ENCODE assay signal across 12 mouse cellular contexts in the genomic region with DNA sequence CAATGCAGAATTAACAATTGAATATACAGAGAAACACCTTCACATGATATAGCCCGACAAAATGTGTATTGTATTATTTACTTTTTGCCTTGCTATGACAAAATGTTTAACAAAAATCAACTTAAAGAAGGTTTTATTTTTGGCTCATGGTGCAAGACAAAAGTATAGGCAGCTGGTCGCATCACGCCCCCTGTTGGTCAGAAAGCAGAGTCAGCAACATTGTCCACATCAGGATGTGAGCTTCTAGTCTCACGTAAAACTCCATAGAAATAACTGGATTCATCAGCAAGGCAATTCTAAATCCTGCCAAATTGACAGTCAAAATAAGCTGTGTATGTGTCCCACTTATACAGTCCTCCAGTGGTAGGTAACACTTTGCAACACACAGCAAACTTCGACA. TPM values are rescaled to one million over a fixed set of nuclear protein-coding genes. Genes with fewer than 3 reads are reported as not detected.
A peak's percentile ranks its signal among the peaks of the same experiment; 100 is the strongest.
DNase-seq lines count a peak whose midpoint lies in the region; ATAC-seq and TF ChIP-seq lines count a peak whose summit lies in the region.
"Had no signal": no experiment of that assay in that cellular context is flagged by ENCODE, and none has a peak within 500 bp of the region (broad histone marks: within the 10 kb centered on the region; RNA-seq: fewer than 3 reads in every experiment).

No protein-coding gene starts in this region.

- no peaks in the 10 kb centered on the region for H3K9me3 ChIP-seq in intestine, postnatal 0 days (ENCODE audit: control insufficient read depth)
- no peaks in the 10 kb centered on the region for H3K9me3 ChIP-seq in intestine, embryonic 15.5 days
- no peaks in the 10 kb centered on the region for H3K9me3 ChIP-seq in MEL (replicated peaks; ENCODE audit: insufficient read depth, low read length)
- H3K9me3 ChIP-seq: forebrain, embryonic 13.5 days; hindbrain, embryonic 10.5 days; lung, embryonic 15.5 days had no signal

- TF ChIP-seq POLR2A in MEL (IDR thresholded peaks at IDR 0.05; ENCODE audit: control insufficient read depth in 1 of 2, insufficient read depth in 1 of 2, low read depth in 1 of 2, low read length in 2 of 2, poor library complexity in 1 of 2), result no peak
- TF ChIP-seq POLR2A in small intestine, adult 2 months (IDR thresholded peaks at IDR 0.05; ENCODE audit: low read depth, low read length), result no peak

- H3K27ac ChIP-seq in intestine, postnatal 0 days (ENCODE audit: low read depth, low read length), result no peak overlapping the region
- H3K27ac ChIP-seq in intestine, embryonic 15.5 days, result no peak overlapping the region
- H3K27ac ChIP-seq in MEL (ENCODE audit: control insufficient read depth, low read depth, low read length), result no peak overlapping the region
- H3K27ac ChIP-seq in small intestine, adult 2 months (ENCODE audit: insufficient read depth, low read depth, low read length), result no peak overlapping the region
- H3K27ac ChIP-seq: forebrain, embryonic 13.5 days; hindbrain, embryonic 10.5 days; lung, embryonic 15.5 days had no signal

- intact Hi-C loops in left cerebral cortex, postnatal 4 days (cut with DNase I), result no loop called here

- H3K4me3 ChIP-seq in intestine, postnatal 0 days (ENCODE audit: low read depth, low read length), result no peak overlapping the region
- no peak overlapping the region for H3K4me3 ChIP-seq in intestine, embryonic 15.5 days (replicated peaks)
- H3K4me3 ChIP-seq in MEL (ENCODE audit: control insufficient read depth in 1 of 2, insufficient read depth in 1 of 2, low read depth in 2 of 2, low read length in 2 of 2), result no peak overlapping the region
- H3K4me3 ChIP-seq in small intestine, adult 2 months (ENCODE audit: low read depth, low read length), result no peak overlapping the region
- H3K4me3 ChIP-seq: forebrain, embryonic 13.5 days; hindbrain, embryonic 10.5 days; lung, embryonic 15.5 days had no signal

- peak; percentile 20 for DNase-seq in retina, postnatal 1 day
- DNase-seq in retina, embryonic 14.5 days (ENCODE audit: low spot score), result no peak
- peak; percentile 61 for DNase-seq in MEL (ENCODE audit: low read depth, low spot score)
- no peak for DNase-seq in left cerebral cortex, postnatal 4 days
- no peak for DNase-seq in frontal cortex, postnatal 36 days (ENCODE audit: low spot score in 2 of 2)
- DNase-seq: heart, adult 11 months had no signal

- peak; percentile 74 for TF ChIP-seq RAD21 in MEL (IDR thresholded peaks at IDR 0.05; ENCODE audit: low read depth, low read length)

- no peaks in the 10 kb centered on the region for H3K36me3 ChIP-seq in intestine, postnatal 0 days (ENCODE audit: control insufficient read depth, insufficient read depth)
- H3K36me3 ChIP-seq in intestine, embryonic 15.5 days, result no peaks in the 10 kb centered on the region
- H3K36me3 ChIP-seq in MEL (ENCODE audit: control insufficient read depth in 1 of 2, insufficient read depth in 2 of 2, low read length in 2 of 2), result no peaks in the 10 kb centered on the region
- no peaks in the 10 kb centered on the region for H3K36me3 ChIP-seq in small intestine, adult 2 months (ENCODE audit: control insufficient read depth, insufficient read depth, low read length)
- H3K36me3 ChIP-seq: hindbrain, embryonic 10.5 days; lung, embryonic 15.5 days had no signal

- H3K27me3 ChIP-seq in intestine, postnatal 0 days (replicated peaks; ENCODE audit: control insufficient read depth, insufficient read depth, low read length), result no peaks in the 10 kb centered on the region
- H3K27me3 ChIP-seq in intestine, embryonic 15.5 days (replicated peaks), result no peaks in the 10 kb centered on the region; the same call in 1 of the 2 replicates
- no peaks in the 10 kb centered on the region; a peak in 1 of 4 replicates for H3K27me3 ChIP-seq in MEL (ENCODE audit: control insufficient read depth in 1 of 2, insufficient read depth in 2 of 2, low read length in 2 of 2)
- H3K27me3 ChIP-seq in small intestine, adult 2 months (ENCODE audit: control insufficient read depth, insufficient read depth, low read length), result no peaks in the 10 kb centered on the region
- H3K27me3 ChIP-seq: forebrain, embryonic 13.5 days; lung, embryonic 15.5 days had no signal

- ATAC-seq in intestine, postnatal 0 days, result no peak
- no peak for ATAC-seq in intestine, embryonic 15.5 days
- ATAC-seq: forebrain, embryonic 13.5 days had no signal

- TF ChIP-seq EP300 in MEL (IDR thresholded peaks at IDR 0.05; ENCODE audit: low read depth in 1 of 2, low read length in 2 of 2), result no peak

- WGBS in intestine, postnatal 0 days, result 53% methylated on average over 5 of the region's 5 CpGs
- 53% methylated on average over 5 of the region's 5 CpGs for WGBS in intestine, embryonic 15.5 days
- 54% methylated on average over 5 of the region's 5 CpGs for WGBS in small intestine, adult 2 months

- no peak overlapping the region for H3K4me2 ChIP-seq in intestine, postnatal 0 days (replicated peaks; ENCODE audit: low read depth)
- no peak overlapping the region for H3K4me2 ChIP-seq in intestine, embryonic 15.5 days (replicated peaks)
- H3K4me2 ChIP-seq: forebrain, embryonic 13.5 days; lung, embryonic 15.5 days had no signal

- H3K79me2 ChIP-seq in MEL (ENCODE audit: control insufficient read depth, insufficient read depth, low read length, poor library complexity), result no peaks in the 10 kb centered on the region

- no peak overlapping the region for H3K9ac ChIP-seq in intestine, postnatal 0 days (ENCODE audit: low read depth, low read length)
- no peak overlapping the region for H3K9ac ChIP-seq in intestine, embryonic 15.5 days
- H3K9ac ChIP-seq in MEL (ENCODE audit: control insufficient read depth, low read depth, low read length, poor library complexity, severe bottlenecking), result no peak overlapping the region
- H3K9ac ChIP-seq: forebrain, embryonic 13.5 days; lung, embryonic 15.5 days had no signal

- H3K4me1 ChIP-seq in intestine, postnatal 0 days (replicated peaks; ENCODE audit: control insufficient read depth, insufficient read depth, low read length), result no peaks in the 10 kb centered on the region
- H3K4me1 ChIP-seq in intestine, embryonic 15.5 days (replicated peaks), result no peaks in the 10 kb centered on the region
- H3K4me1 ChIP-seq in MEL (ENCODE audit: control insufficient read depth in 1 of 2, insufficient read depth in 2 of 2, low read length in 2 of 2), result 0 out of 4 replicates have a peak, but pooled peaks cover 0 to 5% of the 10 kb centered on the region in 2 experiments
- no peaks in the 10 kb centered on the region for H3K4me1 ChIP-seq in small intestine, adult 2 months (ENCODE audit: control insufficient read depth, insufficient read depth, insufficient read length, low read length)
- H3K4me1 ChIP-seq: forebrain, embryonic 13.5 days had no signal

- TF ChIP-seq CTCF in intestine, postnatal 0 days (IDR thresholded peaks at IDR 0.05; ENCODE audit: low read depth), result peak; percentile 68
- peak; percentile 82 to 89 (median 86) for TF ChIP-seq CTCF in MEL (IDR thresholded peaks at IDR 0.05 in 2 of 3, conservative IDR thresholded peaks at IDR 0.05 in 1 of 3; ENCODE audit: control insufficient read depth in 1 of 3, insufficient read depth in 1 of 3, low read depth in 2 of 3, low read length in 3 of 3, poor library complexity in 1 of 3, severe bottlenecking in 1 of 3)
- TF ChIP-seq CTCF in small intestine, adult 2 months (IDR thresholded peaks at IDR 0.05; ENCODE audit: extremely low read depth, insufficient read length, insufficient replicate concordance, low read depth, low read length), result peak; percentile 28; the same call in 1 of the 2 replicates

TF ChIP-seq in MEL, 35 proteins besides CTCF, POLR2A, EP300 and RAD21:
- TF ChIP-seq ZC3H11A (IDR thresholded peaks at IDR 0.05; ENCODE audit: low read depth, low read length) (peak; percentile 61; the same call in 1 of the 2 replicates), MAFK (IDR thresholded peaks at IDR 0.05; ENCODE audit: borderline replicate concordance, low read depth, low read length) (0 out of 2 replicates have a peak, but pooled peaks have one; percentile 34), SMC3 (IDR thresholded peaks at IDR 0.05; ENCODE audit: low read depth, low read length) (peak; percentile 91), KAT2A (conservative IDR thresholded peaks at IDR 0.05; ENCODE audit: low read depth, low read length) (no peak)

RNA-seq across cellular contexts. Expression of a gene that starts 57.7 kb away (rescaled TPM):
- polyA plus RNA-seq in intestine, postnatal 0 days (2015; fragmentation: Nextera tagmentation; extraction: Ambion mirVana), result 0.42 and 0.52 TPM in 2 replicates
- 0.77 and 0.80 TPM in 2 replicates for polyA plus RNA-seq in intestine, embryonic 15.5 days (2015; fragmentation: Nextera tagmentation; extraction: Ambion mirVana)
- total RNA-seq in MEL (2012; rRNA removed), result 37.3 and 40.5 TPM in 2 replicates
- 10 to 100 TPM in 1 of 2 experiments, not detected in 1; 58.6 TPM for polyA plus RNA-seq in MEL (2012; ENCODE audit: insufficient read depth in 1 of 2, insufficient read length in 2 of 2, low read depth in 1 of 2, low replicate concordance in 2 of 2, missing spikeins in 1 of 2)
- 0.15 and 0.16 TPM in 2 replicates for polyA plus RNA-seq in small intestine, adult 2 months (2012; rRNA removed)
- total RNA-seq in left cerebral cortex, postnatal 4 days (2021), result 1 to 10 TPM; 1.0 to 2.6 TPM

Comparison
In these comparisons a context has a peak if more than half of its experiments do, and no peak if none do; other contexts are left out.
1. DNase-seq: peak in retina, postnatal 1 day (single experiment) and MEL (single experiment); none in retina, embryonic 14.5 days (single experiment), left cerebral cortex, postnatal 4 days (single experiment) and frontal cortex, postnatal 36 days (0 of 2).
2. CTCF ChIP-seq: peak in every context shown above with its lines; median percentile 86 in MEL; 68 in intestine, postnatal 0 days; 28 in small intestine, adult 2 months.